Mouse (Mus musculus) gastrocnemius, adult 18-20 months (tissue): ENCODE data around the gene Scn8a. TPM values are rescaled to one million over a fixed set of nuclear protein-coding genes. Genes with fewer than 3 reads are reported as not detected.

Experiments used
- DNase-seq: peaks from one replicate; pipeline ENCODE4 v3.0.0; 2021; ENCODE audit warnings: low spot score
- total RNA-seq, 2 experiments: library from RNA; stranded (reverse); gene quantifications; 2 replicates each; pipeline ENCODE4 v1.2.3; 2021

Gene Scn8a
- total RNA-seq, 2 experiments from 2014 or later = 0.07 to 0.37 TPM

- peak; percentile 53 for DNase-seq
These were observed 223.4 kb downstream of the Scn8a start for GRCm38 (mm10) chr15:101092829-101093648.

- no peak for DNase-seq
These were observed 224.3 kb downstream of the Scn8a start for GRCm38 (mm10) chr15:101093988-101094387.

GRCm38 (mm10) chr15:101094979-101095378 is 225.3 kb downstream of the Scn8a start:
- no peak for DNase-seq

GRCm38 (mm10) chr15:101095392-101095791 is 225.7 kb downstream of the Scn8a start:
- DNase-seq = no peak

Other genes starting within 250 kb of the Scn8a start
- gene Smagp, start 232.9 kb upstream of the Scn8a start, total RNA-seq = 1 to 10 TPM; 2.4 to 4.6 TPM
- under 1 TPM; 0.37 to 0.50 TPM for gene Bin2, start 200.3 kb upstream of the Scn8a start, total RNA-seq
- 1 to 10 TPM; 1.2 TPM for gene Cela1, start 181.9 kb upstream of the Scn8a start, total RNA-seq
- under 1 TPM in 1 of 2 experiments, not detected in 1; 0.12 TPM for gene Galnt6, start 140.5 kb upstream of the Scn8a start, total RNA-seq
- 1 to 10 TPM in 1 of 2 experiments, under 1 TPM in 1; 0.76 to 2.0 TPM for gene Slc4a8, start 108.1 kb upstream of the Scn8a start, total RNA-seq
- gene Gm47841, start 177.5 kb downstream of the Scn8a start, total RNA-seq = not detected
- under 1 TPM; 0.55 to 0.81 TPM for gene Fignl2, start 208.7 kb downstream of the Scn8a start, total RNA-seq
- not detected for gene Ankrd33, start 245.9 kb downstream of the Scn8a start, total RNA-seq